Mouse (Mus musculus) spleen, adult 2 months (tissue): ENCODE measurements at regions not wholly inside any gene's neighbourhood (a gene's known extent, or its start where the extent isn't known, plus 50 kb on each side); places are given as distances from the start of the nearest gene placed in this dataset.

Experiments used
- DNase-seq, 2 experiments: peaks; one replicate each; pipeline versions ENCODE4 v3.0.0 to v3.0.0-alpha.2; 2012 to 2021; ENCODE audit warnings: low spot score in 2 of 2, low read depth in 1 of 2
- H3K27ac ChIP-seq: fragments of 200-500 bp; 2 replicates; pipeline ENCODE4 v1.5.1; 2012; ENCODE audit warnings: low read length, inconsistent platforms; ENCODE audit not compliant: insufficient read depth
- H3K27me3 ChIP-seq: fragments of 200-500 bp; 2 replicates; pipeline ENCODE4 v1.6.1; 2012; ENCODE audit warnings: mild to moderate bottlenecking, moderate library complexity, low read length, inconsistent platforms; ENCODE audit not compliant: control insufficient read depth, insufficient read depth
- H3K36me3 ChIP-seq: fragments of 200-500 bp; 2 replicates; pipeline ENCODE4 v1.6.1; 2012; ENCODE audit warnings: mild to moderate bottlenecking, low read length, inconsistent platforms; ENCODE audit not compliant: control insufficient read depth, insufficient read depth
- H3K4me1 ChIP-seq: fragments of 200-500 bp; 2 replicates; pipeline ENCODE4 v1.6.1; 2011; ENCODE audit warnings: inconsistent platforms; ENCODE audit not compliant: control insufficient read depth, insufficient read depth, insufficient read length
- H3K4me3 ChIP-seq: fragments of 200-500 bp; 2 replicates; pipeline ENCODE4 v1.5.1; 2011; ENCODE audit warnings: mild to moderate bottlenecking, inconsistent platforms; ENCODE audit not compliant: insufficient read depth, insufficient read length; ENCODE audit errors: extremely low read depth
- CTCF ChIP-seq: fragments of 200-500 bp; IDR thresholded peaks from 2 replicates; pipeline ENCODE4 v1.5.1; 2011; ENCODE audit warnings: mild to moderate bottlenecking, inconsistent platforms; ENCODE audit not compliant: insufficient read depth, insufficient read length, insufficient replicate concordance; ENCODE audit errors: extremely low read depth
- POLR2A ChIP-seq: fragments of 200-500 bp; IDR thresholded peaks from 2 replicates; pipeline ENCODE4 v1.6.1; 2011; ENCODE audit warnings: low read depth, low read length, inconsistent platforms
- WGBS: fragments of 180-500 bp; shearing (Covaris S2); methylation state at CpG from one replicate; pipeline ENCODE4 v1.1.7; 2018; 5-methylcytosine and 5-hydroxymethylcytosine counted together

DNA sequence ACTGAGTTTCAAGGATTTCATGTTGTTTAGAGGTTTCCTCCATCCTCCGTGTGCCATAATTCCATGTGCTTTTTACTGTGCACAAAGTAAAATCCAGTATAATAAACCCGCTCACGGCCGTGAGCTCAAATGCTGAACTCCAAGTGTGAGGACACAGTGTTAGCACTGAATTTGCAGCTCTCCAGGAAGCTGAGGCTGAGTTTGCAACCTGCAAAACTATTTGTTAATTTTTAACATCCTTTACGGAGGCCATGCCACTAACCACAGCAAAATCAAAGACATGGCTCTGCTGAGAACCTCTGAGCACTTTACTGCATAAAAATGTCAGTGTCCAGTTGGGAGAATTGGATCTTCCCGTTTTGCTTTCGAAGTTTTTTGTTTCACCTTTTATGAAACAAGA lies 377.6 kb upstream of the Ctso start:
- Histone ChIP-seq H3K4me3 (no peak overlapping the region), H3K27me3 (no peaks in the 10 kb centered on the region), H3K27ac (no peak overlapping the region), H3K36me3 (no peaks in the 10 kb centered on the region), H3K4me1 (no peaks in the 10 kb centered on the region)
- no peak for DNase-seq
- WGBS: 83% methylated on average over 7 of the region's 7 CpGs
- TF ChIP-seq CTCF: no peak
- TF ChIP-seq POLR2A: no peak

GRCm38 (mm10) chr3:81562610-81563258 lies 369.7 kb upstream of the Ctso start:
- TF ChIP-seq POLR2A (no peak), CTCF (no peak)
- Histone ChIP-seq H3K4me3 (no peak overlapping the region), H3K27me3 (no peaks in the 10 kb centered on the region), H3K36me3 (no peaks in the 10 kb centered on the region), H3K4me1 (no peaks in the 10 kb centered on the region), H3K27ac (no peak overlapping the region)
- 85% methylated on average over 2 of the region's 2 CpGs for whole genome bisulfite sequencing
- DNase-seq: no peak

DNA sequence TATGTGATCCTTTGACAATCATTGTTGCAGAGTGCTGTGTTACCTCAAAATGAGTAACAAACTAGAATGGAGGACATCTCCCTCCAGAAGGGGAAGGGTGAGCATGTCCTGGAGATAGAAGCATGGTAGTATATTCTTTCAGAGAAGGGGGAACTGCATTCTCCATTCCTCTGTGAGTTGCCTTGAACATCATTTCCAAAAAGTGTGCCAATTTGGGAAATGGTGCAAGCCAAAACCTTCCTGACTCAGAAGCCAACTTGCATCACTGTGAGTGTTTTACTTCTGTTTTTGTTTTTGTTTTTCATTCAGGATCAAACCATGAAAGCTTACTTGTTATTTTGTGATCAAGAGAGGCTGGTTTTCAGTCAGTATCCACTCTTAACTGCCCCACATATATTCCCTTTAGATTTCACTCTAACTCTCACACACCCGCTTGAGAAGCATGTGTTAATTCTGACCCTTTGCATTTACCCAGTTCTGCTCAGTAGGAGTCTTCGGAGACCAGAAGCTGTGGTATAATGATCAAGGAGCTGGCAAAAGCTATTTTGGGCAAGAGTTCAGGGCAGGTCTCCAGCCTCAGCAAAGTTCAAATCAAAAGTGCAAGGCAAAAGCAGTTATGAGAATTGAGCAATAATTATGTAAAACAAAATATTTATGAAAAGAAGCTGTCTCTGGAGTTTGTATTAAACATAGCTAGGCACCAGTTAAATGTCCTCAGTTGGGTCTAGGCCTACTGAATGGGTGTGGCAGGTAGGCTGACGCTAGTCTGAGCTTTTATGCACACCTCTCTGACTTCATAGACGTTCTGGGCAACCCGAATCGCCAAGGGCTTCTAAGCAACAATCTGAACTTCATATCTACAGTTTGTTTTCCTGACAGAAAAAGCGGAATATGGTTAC lies 368.3 kb upstream of the Ctso start:
- Histone ChIP-seq H3K4me3 (no peak overlapping the region), H3K36me3 (no peaks in the 10 kb centered on the region), H3K27ac (no peak overlapping the region), H3K27me3 (no peaks in the 10 kb centered on the region), H3K4me1 (no peaks in the 10 kb centered on the region)
- DNase-seq: no peak
- TF ChIP-seq CTCF (no peak), POLR2A (no peak)
- 82% methylated on average over 7 of the region's 7 CpGs for WGBS

GRCm38 (mm10) chr3:81564757-81565063 lies 367.7 kb upstream of the Ctso start:
- H3K36me3 ChIP-seq: no peaks in the 10 kb centered on the region
- no peaks in the 10 kb centered on the region for H3K4me1 ChIP-seq
- no peak overlapping the region for H3K27ac ChIP-seq
- H3K4me3 ChIP-seq: no peak overlapping the region
- WGBS: 82% methylated on average over 1 of the region's 1 CpGs
- TF ChIP-seq POLR2A (no peak), CTCF (no peak)
- H3K27me3 ChIP-seq: no peaks in the 10 kb centered on the region
- no peak for DNase-seq

DNA sequence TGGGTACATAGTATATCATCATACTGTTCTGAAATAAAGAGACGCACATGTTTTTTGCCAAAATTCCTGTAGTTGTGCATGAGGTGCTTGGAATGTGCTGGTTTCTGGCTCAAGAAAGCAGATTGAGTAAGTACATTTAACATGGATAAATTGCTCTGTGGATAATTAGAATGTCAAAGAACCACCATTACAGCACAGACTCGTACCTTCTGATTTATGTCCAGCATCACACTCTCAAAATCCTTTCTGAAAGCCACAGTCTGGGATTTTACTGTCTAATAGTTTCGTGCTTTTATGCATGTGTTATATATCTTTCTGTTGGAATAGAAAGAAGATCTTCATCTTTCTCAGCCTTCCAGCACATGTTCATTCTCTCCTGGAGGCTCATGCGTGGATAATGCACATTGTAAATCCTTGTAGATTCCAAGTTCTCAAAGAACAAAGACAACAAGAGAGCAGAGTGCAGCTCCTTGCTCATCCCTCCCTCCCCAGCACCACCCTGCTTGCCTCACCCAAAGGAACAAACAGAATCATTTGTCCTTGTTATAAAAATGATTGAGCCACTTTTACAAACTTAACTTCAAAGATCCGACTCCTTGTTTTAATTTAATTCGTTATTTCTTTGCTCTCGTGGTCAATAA lies 348.9 kb upstream of the Ctso start:
- DNase-seq: no peak

DNA sequence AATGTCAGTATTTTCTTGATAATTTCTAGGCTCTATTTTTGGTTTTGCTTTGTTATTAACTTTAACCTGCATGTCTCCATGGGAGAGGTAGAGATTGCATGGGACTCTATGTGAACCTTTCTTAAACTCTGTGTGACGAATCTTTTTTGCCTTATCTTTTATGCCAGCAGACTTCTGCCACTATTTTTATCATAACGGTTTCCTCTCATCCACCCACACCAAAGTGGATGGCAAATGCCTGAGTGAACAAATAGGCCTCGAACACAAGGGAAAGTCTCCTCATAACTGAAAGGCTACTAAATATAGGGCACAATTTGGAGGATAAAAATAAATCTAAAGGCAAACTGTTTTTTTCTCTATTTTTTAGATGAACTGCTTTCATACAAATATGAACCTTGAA lies 343.3 kb upstream of the Ctso start:
- Histone ChIP-seq H3K27me3 (no peaks in the 10 kb centered on the region), H3K36me3 (no peaks in the 10 kb centered on the region), H3K4me1 (no peaks in the 10 kb centered on the region), H3K4me3 (no peak overlapping the region), H3K27ac (no peak overlapping the region)
- TF ChIP-seq POLR2A: no peak
- no peak for TF ChIP-seq CTCF
- no peak for DNase-seq
- 17% methylated on average over 3 of the region's 3 CpGs for WGBS

More for the DNA sequence above, 348.9 kb upstream of the Ctso start:
- WGBS: 90% methylated on average over 7 of the region's 7 CpGs
- H3K36me3 ChIP-seq: no peaks in the 10 kb centered on the region
- no peak overlapping the region for H3K27ac ChIP-seq
- H3K4me1 ChIP-seq: no peaks in the 10 kb centered on the region
- no peaks in the 10 kb centered on the region for H3K27me3 ChIP-seq
- no peak for TF ChIP-seq POLR2A
- no peak for TF ChIP-seq CTCF
- no peak overlapping the region for H3K4me3 ChIP-seq

DNA sequence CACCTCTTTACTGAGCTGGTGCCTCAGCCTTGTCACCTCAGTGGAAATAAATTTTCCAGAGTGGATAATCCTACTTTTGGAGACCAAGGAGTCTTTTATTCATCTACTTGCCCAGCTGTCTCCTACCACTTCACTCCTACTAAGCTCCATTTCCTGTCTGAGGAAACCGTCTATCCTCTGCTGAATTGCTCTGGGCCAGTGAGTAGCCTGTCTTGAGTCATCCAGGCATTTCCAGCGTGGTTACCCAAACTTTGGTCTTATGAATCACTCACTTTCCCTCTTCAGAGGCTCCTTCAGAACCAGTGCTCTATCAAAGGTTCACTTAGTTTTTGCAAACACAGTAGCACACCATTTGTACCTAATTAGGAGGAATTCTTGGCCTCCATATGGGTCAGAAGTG lies 303.2 kb upstream of the Ctso start:
- Histone ChIP-seq H3K4me1 (no peaks in the 10 kb centered on the region), H3K27me3 (no peaks in the 10 kb centered on the region), H3K36me3 (no peaks in the 10 kb centered on the region), H3K27ac (no peak overlapping the region), H3K4me3 (no peak overlapping the region)
- no peak for DNase-seq
- WGBS: 19% methylated on average over 2 of the region's 2 CpGs
- TF ChIP-seq CTCF (no peak), POLR2A (no peak)
